Mouse (Mus musculus): Measurements from ENCODE around the gene Scaf4. TPM values are rescaled to one million over a fixed set of nuclear protein-coding genes. Genes with fewer than 3 reads are reported as not detected.
A peak's percentile ranks its signal among the peaks of the same experiment; 100 is the strongest.
"Not testable (repeated sequence)": the region's sequence is repeated elsewhere in the genome, so short reads cannot be mapped to it uniquely, and the experiment has no call there.

Gene Scaf4
- total RNA-seq, 2 experiments from 2014 or later: 26.9 to 28.3 TPM

- intact Hi-C loops (cut with DNase I): no loop called here
- no peak for DNase-seq
These were observed 13.4 kb upstream of the Scaf4 start for GRCm38 (mm10) chr16:90297479-90298425.

- DNase-seq: no peak
- intact Hi-C loops (cut with DNase I): no loop called here
These were observed 7.4 kb upstream of the Scaf4 start for GRCm38 (mm10) chr16:90291675-90292074.

DNA sequence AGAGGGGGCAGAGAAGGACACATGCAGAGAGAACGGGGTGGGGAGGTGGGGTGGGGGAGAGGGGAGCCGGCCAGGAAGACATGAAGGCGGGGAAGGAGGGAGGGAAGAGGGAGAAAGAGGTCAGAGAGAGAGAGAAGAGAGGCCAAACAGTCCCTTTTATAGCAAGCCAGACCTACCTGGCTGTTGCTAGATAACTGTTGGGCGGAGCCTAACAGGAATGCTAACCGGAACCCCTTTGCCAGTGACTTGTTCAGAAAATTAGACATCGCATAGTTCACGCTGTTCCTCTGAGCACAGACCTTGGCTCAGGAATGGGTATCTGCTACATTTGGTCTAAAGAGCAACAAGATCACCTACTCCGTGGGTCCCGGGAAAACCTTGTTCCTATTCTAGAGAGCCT lies 6.7 kb upstream of the Scaf4 start:
- no peak for DNase-seq
- intact Hi-C loops (cut with DNase I): no loop called here

GRCm38 (mm10) chr16:90284916-90285315 lies 613 bp upstream of the Scaf4 start:
- intact Hi-C loops (cut with DNase I): loop anchor here (10.0 kb wide), 1 partner anchor 760 kb away; the partner anchor contains the start of gene Paxbp1
- no peak for DNase-seq

DNA sequence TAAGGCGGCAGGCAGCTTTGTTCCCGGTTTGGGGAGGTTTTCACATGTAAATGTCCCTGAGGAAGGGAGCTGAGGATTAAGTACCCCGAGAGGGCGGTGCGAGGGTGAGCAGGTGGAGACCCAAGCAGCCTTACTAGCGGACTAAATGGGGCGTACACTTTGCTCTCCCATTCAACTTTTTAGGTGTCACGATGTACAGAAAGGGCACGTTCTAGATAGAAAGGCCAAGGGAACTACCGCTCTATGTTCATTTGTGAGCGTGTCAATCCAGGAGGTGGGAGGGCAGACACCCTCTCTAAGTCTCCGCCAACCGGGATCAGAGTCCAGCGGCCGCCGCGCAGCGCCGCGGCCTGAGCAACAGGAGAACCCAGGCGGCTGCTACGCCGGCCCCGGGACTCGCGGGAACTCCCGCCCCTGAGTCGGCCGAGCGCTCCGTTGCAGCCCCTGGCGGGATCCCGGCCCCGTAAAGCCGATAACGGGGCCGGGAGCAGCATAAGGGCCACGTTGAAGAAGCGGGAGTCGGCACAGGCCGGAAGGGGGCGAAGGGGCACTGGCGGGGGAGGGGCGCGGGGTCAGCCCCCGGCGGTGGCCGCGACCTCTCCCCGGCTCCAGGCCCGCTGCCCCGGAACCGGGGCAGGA lies 918 bp downstream of the Scaf4 start:
- intact Hi-C loops (cut with DNase I): loop anchor here (2.0 to 10.0 kb wide), 2 partner anchors 63 to 761 kb away; partner anchors contain the start of genes Paxbp1 and Sod1
- DNase-seq: peak; percentile 53 to 59

DNA sequence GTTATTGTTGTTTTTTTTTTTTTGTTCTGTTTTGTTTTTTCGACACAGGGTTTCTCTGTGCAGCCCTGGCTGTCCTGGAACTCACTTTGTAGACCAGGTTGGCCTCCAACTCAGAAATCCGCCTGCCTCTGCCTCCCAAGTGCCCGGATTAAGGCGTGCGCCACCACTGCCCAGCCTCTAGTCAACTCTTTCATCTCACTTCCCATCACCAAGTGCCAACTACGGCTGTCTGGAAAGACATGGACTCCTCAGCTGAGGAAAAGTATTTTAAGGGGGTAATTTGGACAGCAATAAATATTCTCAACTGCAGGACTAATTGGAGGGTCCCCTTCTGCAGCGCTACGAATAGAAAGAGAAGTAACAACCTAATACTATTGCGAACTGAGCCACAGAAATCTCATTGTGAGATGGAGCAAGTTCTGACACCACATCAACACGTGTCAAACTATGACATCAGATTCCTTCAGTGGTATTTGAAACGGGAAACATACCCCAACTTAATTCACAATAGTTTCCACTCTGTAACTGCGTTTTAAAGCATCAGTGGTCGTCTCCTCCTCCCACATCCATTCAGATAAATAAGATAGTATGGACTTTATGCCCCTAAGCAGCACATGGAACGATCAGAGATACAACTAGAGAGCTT lies 1.6 kb downstream of the Scaf4 start:
- no peak for DNase-seq
- intact Hi-C loops (cut with DNase I): loop anchor here (2.0 to 10.0 kb wide), 2 partner anchors 62 to 762 kb away; partner anchors contain the start of genes Paxbp1 and Sod1

- DNase-seq: no peak
- intact Hi-C loops (cut with DNase I): loop anchor here (10.0 kb wide), 1 partner anchor 763 kb away; the partner anchor contains the start of gene Paxbp1
These were observed 2.9 kb downstream of the Scaf4 start for GRCm38 (mm10) chr16:90281406-90281805.

DNA sequence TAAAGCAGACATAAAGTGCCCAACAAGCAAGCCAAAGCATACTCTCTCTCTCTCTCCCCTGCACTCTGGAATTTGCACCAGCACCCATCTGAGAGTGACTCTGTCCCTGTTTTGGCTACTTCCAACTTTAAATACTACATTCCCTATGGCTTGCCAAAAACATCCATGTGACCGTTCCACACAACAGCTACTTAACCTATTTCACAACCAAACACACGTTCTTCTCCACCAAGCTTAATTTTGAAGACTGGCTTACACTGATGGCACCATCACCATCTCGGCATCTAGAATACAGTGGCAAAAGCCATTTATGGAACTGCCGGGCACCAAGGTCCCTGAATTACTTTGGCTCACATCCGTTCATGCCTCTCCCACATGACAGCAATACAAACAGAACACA lies 3.3 kb downstream of the Scaf4 start:
- intact Hi-C loops (cut with DNase I): loop anchor here (10.0 kb wide), 1 partner anchor 764 kb away; the partner anchor contains the start of gene Paxbp1
- no peak for DNase-seq

DNA sequence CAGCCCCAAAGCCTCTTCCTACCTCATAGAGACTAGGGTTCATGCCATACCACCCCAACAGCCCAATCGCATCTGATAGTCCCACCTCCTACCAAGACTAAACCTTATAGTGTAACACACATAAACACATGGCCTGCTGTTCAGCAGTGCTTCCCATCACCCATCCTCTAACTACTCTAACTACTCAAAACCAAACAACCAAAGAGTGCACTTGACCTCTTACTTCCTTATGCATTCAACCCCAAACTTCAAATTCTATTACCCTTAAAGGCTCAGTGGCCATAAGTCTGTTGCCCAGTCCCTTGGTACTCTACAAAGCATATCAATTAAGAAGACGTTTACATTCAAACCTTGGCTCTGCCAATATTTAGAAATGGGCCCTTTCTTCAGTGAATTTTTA lies 3.8 kb downstream of the Scaf4 start:
- DNase-seq: no peak
- intact Hi-C loops (cut with DNase I): loop anchor here (10.0 kb wide), 1 partner anchor 764 kb away; the partner anchor contains the start of gene Paxbp1

- intact Hi-C loops (cut with DNase I): loop anchor here (5.0 kb wide), 1 partner anchor 82 kb away; no protein-coding TSS in a partner anchor
- peak in 1 of 2 experiments; percentile 29 for DNase-seq
These were observed 5.2 kb downstream of the Scaf4 start for GRCm38 (mm10) chr16:90279058-90279457.

- intact Hi-C loops (cut with DNase I): loop anchor here (5.0 kb wide), 1 partner anchor 78 kb away; no protein-coding TSS in a partner anchor
- DNase-seq: no peak
These were observed 8.8 kb downstream of the Scaf4 start for GRCm38 (mm10) chr16:90275521-90275920.

GRCm38 (mm10) chr16:90266581-90266980 lies 17.7 kb downstream of the Scaf4 start:
- intact Hi-C loops (cut with DNase I): no loop called here
- no peak for DNase-seq

GRCm38 (mm10) chr16:90265106-90265505 lies 19.2 kb downstream of the Scaf4 start:
- intact Hi-C loops (cut with DNase I): no loop called here
- no peak for DNase-seq

DNA sequence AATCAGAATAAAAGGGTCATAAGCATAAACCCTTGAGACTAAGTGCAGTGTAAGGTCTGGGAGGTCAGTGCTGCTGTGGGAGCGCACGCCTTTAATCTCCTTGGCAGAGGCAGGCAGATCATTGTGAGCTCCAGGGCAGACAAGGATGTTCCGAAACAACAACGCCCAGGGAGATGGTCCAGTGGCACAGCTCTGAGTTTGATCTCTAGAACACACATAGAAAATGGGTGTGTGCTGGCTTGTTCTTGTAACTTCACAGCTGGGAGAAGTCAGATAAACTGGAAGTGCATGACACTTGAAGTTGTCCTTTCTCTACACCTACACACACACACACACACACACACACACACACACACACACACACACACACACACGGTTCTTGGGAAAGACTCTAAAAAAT lies 20.3 kb downstream of the Scaf4 start:
- DNase-seq: no peak
- intact Hi-C loops (cut with DNase I): no loop called here

DNA sequence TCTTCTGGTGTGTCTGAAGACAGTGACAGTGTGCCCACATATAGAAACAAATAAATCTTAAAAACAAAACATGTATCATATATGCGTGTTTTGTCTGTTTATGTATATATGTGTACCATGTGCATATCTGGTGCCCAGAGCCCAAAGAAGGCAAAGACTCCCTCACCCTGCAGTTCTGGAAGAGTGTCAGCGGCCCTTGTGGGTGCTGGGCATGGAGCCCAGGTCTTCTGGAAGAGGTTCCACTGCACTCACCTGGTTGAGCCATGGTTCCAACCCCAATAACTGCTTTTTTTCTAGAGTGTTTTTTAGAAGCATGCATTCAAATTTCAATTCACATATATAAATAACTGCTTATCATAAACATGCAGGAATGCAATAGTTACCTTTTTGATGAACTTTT lies 22.5 kb downstream of the Scaf4 start:
- intact Hi-C loops (cut with DNase I): no loop called here
- DNase-seq: peak; percentile 26 to 29

GRCm38 (mm10) chr16:90260097-90260496 lies 24.2 kb downstream of the Scaf4 start:
- intact Hi-C loops (cut with DNase I): no loop called here
- no peak for DNase-seq

GRCm38 (mm10) chr16:90259623-90260022 lies 24.7 kb downstream of the Scaf4 start:
- intact Hi-C loops (cut with DNase I): no loop called here

DNA sequence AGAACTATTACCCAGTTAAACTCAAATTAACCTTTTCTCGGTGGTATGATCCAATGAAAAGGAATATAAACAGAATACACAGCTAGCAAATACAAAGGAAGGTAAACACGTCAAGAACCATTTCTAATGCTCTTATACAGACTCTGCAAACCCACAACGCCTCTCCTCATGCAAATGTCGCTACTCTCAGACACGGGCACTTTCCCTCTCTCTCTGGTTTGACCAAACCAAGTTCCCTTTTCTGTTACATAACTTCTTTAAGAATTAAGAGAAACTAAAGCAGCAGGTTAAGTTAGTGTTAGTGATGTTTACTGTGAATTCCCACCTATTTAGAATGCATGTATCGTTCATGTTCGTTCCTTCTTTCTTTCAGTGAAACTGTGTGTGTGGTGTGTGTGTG lies 25.4 kb downstream of the Scaf4 start:
- intact Hi-C loops (cut with DNase I): no loop called here
- DNase-seq: no peak

More at GRCm38 (mm10) chr16:90259623-90260022, 24.7 kb downstream of the Scaf4 start:
- DNase-seq: no peak

DNA sequence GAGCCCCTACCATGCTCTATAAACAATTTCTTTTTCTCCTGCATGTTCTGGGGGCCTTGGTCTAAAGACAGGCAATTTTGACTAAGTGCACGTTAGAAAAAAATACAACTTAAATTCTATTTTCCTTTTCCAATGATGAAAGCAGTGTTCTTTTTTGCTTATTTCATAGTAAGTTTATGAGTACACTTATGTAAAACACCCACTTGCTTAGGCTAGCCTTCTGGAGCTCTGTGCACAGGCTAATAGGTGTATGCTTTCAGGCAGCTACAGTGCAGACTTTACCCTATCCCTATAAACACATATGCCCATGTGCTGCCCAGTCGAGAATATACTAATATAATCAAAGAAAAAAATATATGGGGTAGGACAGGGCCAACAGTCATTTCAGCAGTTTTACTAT lies 31.8 kb downstream of the Scaf4 start:
- intact Hi-C loops (cut with DNase I): no loop called here

DNA sequence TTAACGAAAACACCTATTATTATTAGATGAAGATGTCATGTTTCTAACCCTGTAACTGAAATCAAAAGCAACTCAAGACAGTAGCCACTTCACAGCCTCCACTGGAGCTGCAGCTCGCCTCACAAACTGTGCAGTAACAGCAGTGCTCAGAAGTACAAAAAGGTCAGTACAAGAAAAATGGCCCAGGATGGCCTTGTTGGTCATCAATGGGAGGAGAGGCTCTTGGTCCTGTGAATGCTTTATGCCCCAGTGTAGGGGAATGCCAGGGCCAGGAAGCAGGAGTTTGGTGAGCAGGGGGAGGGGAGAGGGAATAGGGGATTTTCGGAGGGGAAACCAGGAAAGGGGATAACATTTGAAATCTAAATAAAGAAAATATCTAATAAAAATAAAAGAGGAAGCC lies 33.0 kb downstream of the Scaf4 start:
- DNase-seq; intact Hi-C loops (cut with DNase I): not testable (repeated sequence)

More for the DNA sequence above, 31.8 kb downstream of the Scaf4 start:
- no peak for DNase-seq
